Mouse (Mus musculus): Measurements from ENCODE around the gene Hal. TPM values are rescaled to one million over a fixed set of nuclear protein-coding genes. Genes with fewer than 3 reads are reported as not detected.

Hal gene
- total and polyA plus RNA-seq, 3 experiments, result 0.76 TPM; not detected in 2

DNA sequence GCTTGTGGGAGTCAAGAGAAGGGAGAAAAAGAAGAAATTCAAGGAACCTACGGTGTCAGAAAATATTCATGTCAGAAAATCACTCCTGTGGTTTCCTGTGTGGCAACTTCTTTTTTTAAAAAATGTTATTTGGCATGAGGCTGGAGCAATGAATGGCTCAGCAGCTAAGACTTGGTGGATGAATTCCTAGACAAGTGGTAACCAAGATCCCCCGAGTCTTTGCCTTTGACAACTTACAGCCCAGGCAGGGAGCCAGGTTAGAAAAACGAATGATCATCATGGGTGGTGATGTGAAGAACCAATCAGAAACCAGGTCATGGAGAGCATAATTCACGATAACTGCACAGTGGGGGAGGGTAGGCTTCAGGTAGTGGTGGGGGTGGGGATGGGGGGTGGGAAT lies 32.4 kb downstream of the Hal start:
- Histone ChIP-seq H3K9me3 (replicated peaks; ENCODE audit: low read length) (no peaks in the 10 kb centered on the region), H3K4me3 (replicated peaks in 1 of 3; ENCODE audit: low read depth in 2 of 3, low read length in 2 of 3, poor library complexity in 1 of 3) (no peak overlapping the region), H3K27me3 (replicated peaks) (no peaks in the 10 kb centered on the region), H3K79me2 (replicated peaks; ENCODE audit: control insufficient read depth, extremely low read depth, insufficient read depth, poor library complexity, severe bottlenecking) (no peaks in the 10 kb centered on the region), H3K4me2 (ENCODE audit: insufficient read depth, low read depth, poor library complexity, severe bottlenecking) (no peak overlapping the region), H3K4me1 (ENCODE audit: control insufficient read depth in 1 of 2, insufficient read depth in 2 of 2) (peaks cover 2 to 14% of the 10 kb centered on the region in 2 experiments; a peak in 2 of 4 replicates), H3K36me3 (replicated peaks in 1 of 2; ENCODE audit: control insufficient read depth in 1 of 2, insufficient read depth in 1 of 2, low read length in 1 of 2) (peaks cover 0 to 1% of the 10 kb centered on the region in 2 experiments), H3K9ac (ENCODE audit: insufficient read depth, low read depth) (no peak overlapping the region), H3K27ac (ENCODE audit: insufficient read depth, low read depth) (no peak overlapping the region)
- in situ Hi-C loops (cut with MboI; ENCODE audit: low pct_ligation_motif_present, low pct_unique_long_range_greater_than_20kb, low sequenced_read_pairs), result no loop called here
- DNase-seq (ENCODE audit: extremely low read depth), result no peak
- dilution Hi-C loops (cut with MboI; ENCODE audit: extremely low pct_ligation_motif_present, extremely low pct_unique_long_range_greater_than_20kb, low sequenced_read_pairs), result no loop called here
- TF ChIP-seq USF1 (IDR thresholded peaks at IDR 0.05; ENCODE audit: low read depth, low read length) (no peak), CHD2 (IDR thresholded peaks at IDR 0.05; ENCODE audit: low read length) (0 out of 2 replicates have a peak, but pooled peaks have one; percentile 24), ETS1 (conservative IDR thresholded peaks at IDR 0.05; ENCODE audit: low read depth, low read length) (no peak), CTCF (conservative IDR thresholded peaks at IDR 0.05 in 1 of 2, IDR thresholded peaks at IDR 0.05 in 1 of 2; ENCODE audit: low read depth in 2 of 2, low read length in 2 of 2) (no peak), IRF4 (IDR thresholded peaks at IDR 0.05; ENCODE audit: low read depth, low read length) (no peak)

DNA sequence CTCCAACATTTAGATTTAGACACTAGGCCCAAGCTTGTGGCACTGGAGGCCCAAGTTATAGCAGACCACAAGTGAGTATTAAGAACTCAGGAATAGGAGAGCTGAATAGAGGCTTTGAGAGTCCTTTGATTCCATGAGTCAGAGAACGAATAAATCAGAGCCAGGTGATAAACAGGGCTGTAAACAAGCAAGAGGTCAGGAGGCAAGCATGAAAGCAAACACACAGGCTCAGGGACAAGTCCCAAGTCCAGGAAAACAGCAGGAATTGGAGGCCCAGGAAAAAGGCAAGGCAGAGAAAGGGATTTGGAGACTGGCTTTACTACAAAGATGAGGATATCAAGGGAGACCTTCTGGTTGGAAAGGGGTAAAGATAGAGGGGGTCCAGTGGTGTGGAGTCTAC lies 36.8 kb downstream of the Hal start:
- Histone ChIP-seq H3K9ac (ENCODE audit: insufficient read depth, low read depth) (no peak overlapping the region), H3K27ac (ENCODE audit: insufficient read depth, low read depth) (no peak overlapping the region), H3K4me3 (replicated peaks in 1 of 3; ENCODE audit: low read depth in 2 of 3, low read length in 2 of 3, poor library complexity in 1 of 3) (no peak overlapping the region), H3K4me1 (ENCODE audit: control insufficient read depth in 1 of 2, insufficient read depth in 2 of 2) (peaks cover 2 to 14% of the 10 kb centered on the region in 2 experiments; a peak in 2 of 4 replicates), H3K4me2 (ENCODE audit: insufficient read depth, low read depth, poor library complexity, severe bottlenecking) (no peak overlapping the region), H3K36me3 (replicated peaks in 1 of 2; ENCODE audit: control insufficient read depth in 1 of 2, insufficient read depth in 1 of 2, low read length in 1 of 2) (peaks cover 0 to 6% of the 10 kb centered on the region in 2 experiments), H3K27me3 (replicated peaks) (no peaks in the 10 kb centered on the region), H3K9me3 (replicated peaks; ENCODE audit: low read length) (peaks cover 5% of the 10 kb centered on the region), H3K79me2 (replicated peaks; ENCODE audit: control insufficient read depth, extremely low read depth, insufficient read depth, poor library complexity, severe bottlenecking) (no peaks in the 10 kb centered on the region)
- TF ChIP-seq JUN (IDR thresholded peaks at IDR 0.05; ENCODE audit: insufficient read depth, low read depth, low read length) (no peak), SMC3 (IDR thresholded peaks at IDR 0.05; ENCODE audit: low read depth, low read length) (no peak), SIN3A (IDR thresholded peaks at IDR 0.05; ENCODE audit: low read length) (no peak), ETS1 (conservative IDR thresholded peaks at IDR 0.05; ENCODE audit: low read depth, low read length) (no peak), RCOR1 (conservative IDR thresholded peaks at IDR 0.05; ENCODE audit: low read depth, low read length) (no peak)
- DNase-seq (ENCODE audit: extremely low read depth), result no peak
- in situ Hi-C loops (cut with MboI; ENCODE audit: low pct_ligation_motif_present, low pct_unique_long_range_greater_than_20kb, low sequenced_read_pairs), result no loop called here
- dilution Hi-C loops (cut with MboI; ENCODE audit: extremely low pct_ligation_motif_present, extremely low pct_unique_long_range_greater_than_20kb, low sequenced_read_pairs), result no loop called here

- Histone ChIP-seq H3K27me3 (replicated peaks) (no peaks in the 10 kb centered on the region), H3K4me2 (ENCODE audit: insufficient read depth, low read depth, poor library complexity, severe bottlenecking) (no peak overlapping the region), H3K9ac (ENCODE audit: insufficient read depth, low read depth) (no peak overlapping the region), H3K79me2 (replicated peaks; ENCODE audit: control insufficient read depth, extremely low read depth, insufficient read depth, poor library complexity, severe bottlenecking) (no peaks in the 10 kb centered on the region), H3K36me3 (replicated peaks in 1 of 2; ENCODE audit: control insufficient read depth in 1 of 2, insufficient read depth in 1 of 2, low read length in 1 of 2) (peaks cover 0 to 3% of the 10 kb centered on the region in 2 experiments), H3K4me1 (ENCODE audit: control insufficient read depth in 1 of 2, insufficient read depth in 2 of 2) (peaks cover 0 to 26% of the 10 kb centered on the region in 2 experiments; a peak in 3 of 4 replicates), H3K9me3 (replicated peaks; ENCODE audit: low read length) (no peaks in the 10 kb centered on the region), H3K27ac (ENCODE audit: insufficient read depth, low read depth) (no peak overlapping the region), H3K4me3 (replicated peaks in 1 of 3; ENCODE audit: low read depth in 2 of 3, low read length in 2 of 3, poor library complexity in 1 of 3) (no peak overlapping the region)
- dilution Hi-C loops (cut with MboI; ENCODE audit: extremely low pct_ligation_motif_present, extremely low pct_unique_long_range_greater_than_20kb, low sequenced_read_pairs), result no loop called here
- no peak for DNase-seq (ENCODE audit: extremely low read depth)
- no peak for TF ChIP-seq CHD1 (IDR thresholded peaks at IDR 0.05; ENCODE audit: low read depth, low read length)
- TF ChIP-seq MAZ (IDR thresholded peaks at IDR 0.05; ENCODE audit: low read depth, low read length), result no peak
- TF ChIP-seq ZMIZ1 (IDR thresholded peaks at IDR 0.05; ENCODE audit: low read depth, low read length), result no peak
- no peak for TF ChIP-seq CHD2 (IDR thresholded peaks at IDR 0.05; ENCODE audit: low read length)
- TF ChIP-seq RCOR1 (conservative IDR thresholded peaks at IDR 0.05; ENCODE audit: low read depth, low read length), result no peak
- no peak for TF ChIP-seq ZC3H11A (IDR thresholded peaks at IDR 0.05; ENCODE audit: low read depth, low read length)
- no peak for TF ChIP-seq JUND (conservative IDR thresholded peaks at IDR 0.05; ENCODE audit: low read depth, low read length)
- no peak for TF ChIP-seq GABPA (IDR thresholded peaks at IDR 0.05; ENCODE audit: insufficient replicate concordance, low read depth, low read length)
- TF ChIP-seq UBTF (IDR thresholded peaks at IDR 0.05; ENCODE audit: low read depth, low read length), result no peak
- in situ Hi-C loops (cut with MboI; ENCODE audit: low pct_ligation_motif_present, low pct_unique_long_range_greater_than_20kb, low sequenced_read_pairs), result no loop called here
These were observed 49.7 kb downstream of the Hal start for GRCm38 (mm10) chr10:93538287-93538686.

Data from CH12.LX (cell line).